Mouse (Mus musculus): ENCODE measurements around the gene Foxa2. TPM values are rescaled to one million over a fixed set of nuclear protein-coding genes. Genes with fewer than 3 reads are reported as not detected.

The Foxa2 gene
- polyA plus RNA-seq (2014; fragmentation: Nextera tagmentation; extraction: Ambion mirVana): 0.24 TPM in 1 of 2 replicates, not detected in the other

GRCm38 (mm10) chr2:148046799-148047165, at the start of gene Foxa2:
TSS of gene Foxa2 (minus strand) at chr2:148046969.
- Histone ChIP-seq H3K4me2 (ENCODE audit: low read length) (peak within 1 kb of the TSS; percentile 75), H3K4me3 (ENCODE audit: control insufficient read depth in 1 of 2, insufficient read depth in 1 of 2, low read depth in 1 of 2, low read length in 2 of 2) (peak within 1 kb of the TSS; percentile 40 to 48), H3K4me1 (ENCODE audit: control insufficient read depth in 2 of 2, insufficient read depth in 2 of 2, low read length in 2 of 2) (peaks cover 13 to 26% of the 10 kb centered on the region in 2 experiments; a peak in 3 of 4 replicates), H3K27me3 (ENCODE audit: control insufficient read depth, insufficient read depth, low read length) (peaks cover 100% of the 10 kb centered on the region), H3K27ac (replicated peaks in 1 of 2; ENCODE audit: control insufficient read depth in 1 of 2, insufficient read depth in 1 of 2, low read depth in 2 of 2, low read length in 2 of 2) (no peak within 1 kb of the TSS), H3K36me3 (ENCODE audit: control insufficient read depth, insufficient read depth, low read length) (no peaks in the 10 kb centered on the region), H3K9ac (ENCODE audit: low read length) (0 out of 2 replicates have a peak within 1 kb of the TSS, but pooled peaks have one; percentile 5), H3K9me3 (ENCODE audit: control insufficient read depth, low read length) (no peaks in the 10 kb centered on the region)
- no peak for ATAC-seq (ENCODE audit: insufficient number of reproducible peaks, insufficient read depth, low FRiP score, low read depth)
- 3% methylated on average over 19 of the region's 19 CpGs for WGBS

DNA sequence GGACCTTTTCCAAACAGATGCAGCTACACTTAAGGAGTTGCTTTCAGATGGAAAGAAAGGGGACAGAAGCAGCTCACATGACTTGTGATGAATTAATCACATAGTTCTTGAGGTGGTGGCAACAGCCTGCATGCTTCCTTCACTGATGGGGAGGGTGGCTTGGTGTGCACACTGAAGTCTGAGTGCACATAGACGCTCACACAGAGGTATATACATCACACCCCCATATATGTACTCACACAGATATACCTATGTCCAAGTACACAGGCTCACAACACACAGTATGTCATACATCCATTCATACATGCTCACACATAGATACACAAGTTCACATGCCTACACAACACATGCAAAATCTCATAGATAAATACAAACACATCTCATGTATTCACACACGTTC, 45.3 kb upstream of the Foxa2 start:
- Histone ChIP-seq H3K27me3 (ENCODE audit: control insufficient read depth, insufficient read depth, low read length) (no peaks in the 10 kb centered on the region), H3K9ac (ENCODE audit: low read length) (no peak overlapping the region), H3K4me2 (ENCODE audit: low read length) (no peak overlapping the region), H3K36me3 (ENCODE audit: control insufficient read depth, insufficient read depth, low read length) (no peaks in the 10 kb centered on the region), H3K4me3 (ENCODE audit: control insufficient read depth in 1 of 2, insufficient read depth in 1 of 2, low read depth in 1 of 2, low read length in 2 of 2) (no peak overlapping the region), H3K9me3 (ENCODE audit: control insufficient read depth, low read length) (no peaks in the 10 kb centered on the region), H3K27ac (replicated peaks in 1 of 2; ENCODE audit: control insufficient read depth in 1 of 2, insufficient read depth in 1 of 2, low read depth in 2 of 2, low read length in 2 of 2) (no peak overlapping the region), H3K4me1 (ENCODE audit: control insufficient read depth in 2 of 2, insufficient read depth in 2 of 2, low read length in 2 of 2) (no peaks in the 10 kb centered on the region)
- no peak for ATAC-seq (ENCODE audit: insufficient number of reproducible peaks, insufficient read depth, low FRiP score, low read depth)
- 69% methylated on average over 2 of the region's 2 CpGs for WGBS

DNA sequence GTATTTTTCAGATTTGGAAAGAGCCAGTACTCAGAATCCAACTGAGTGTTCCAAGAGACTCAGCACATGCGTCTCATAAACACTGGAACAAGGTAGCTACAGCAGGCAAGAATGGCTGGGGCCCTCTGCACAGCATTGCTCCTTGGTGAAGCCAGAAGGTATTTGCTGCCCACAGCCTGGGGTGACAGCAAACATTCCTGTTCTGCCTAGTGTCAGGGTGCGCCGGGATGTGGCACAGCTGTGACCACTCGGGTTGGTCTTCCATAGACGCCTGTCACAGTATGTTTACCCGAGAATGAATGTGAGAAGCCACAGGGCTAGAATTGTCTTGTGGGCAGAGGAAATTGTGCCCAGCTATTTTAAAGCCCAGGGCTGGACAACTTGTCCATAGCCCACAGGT, 44.9 kb upstream of the Foxa2 start:
- WGBS: 32% methylated on average over 6 of the region's 6 CpGs
- Histone ChIP-seq H3K27ac (replicated peaks in 1 of 2; ENCODE audit: control insufficient read depth in 1 of 2, insufficient read depth in 1 of 2, low read depth in 2 of 2, low read length in 2 of 2) (no peak overlapping the region), H3K4me2 (ENCODE audit: low read length) (no peak overlapping the region), H3K36me3 (ENCODE audit: control insufficient read depth, insufficient read depth, low read length) (no peaks in the 10 kb centered on the region), H3K27me3 (ENCODE audit: control insufficient read depth, insufficient read depth, low read length) (no peaks in the 10 kb centered on the region), H3K4me1 (ENCODE audit: control insufficient read depth in 2 of 2, insufficient read depth in 2 of 2, low read length in 2 of 2) (no peaks in the 10 kb centered on the region), H3K9ac (ENCODE audit: low read length) (no peak overlapping the region), H3K4me3 (ENCODE audit: control insufficient read depth in 1 of 2, insufficient read depth in 1 of 2, low read depth in 1 of 2, low read length in 2 of 2) (no peak overlapping the region), H3K9me3 (ENCODE audit: control insufficient read depth, low read length) (no peaks in the 10 kb centered on the region)
- no peak for ATAC-seq (ENCODE audit: insufficient number of reproducible peaks, insufficient read depth, low FRiP score, low read depth)

DNA sequence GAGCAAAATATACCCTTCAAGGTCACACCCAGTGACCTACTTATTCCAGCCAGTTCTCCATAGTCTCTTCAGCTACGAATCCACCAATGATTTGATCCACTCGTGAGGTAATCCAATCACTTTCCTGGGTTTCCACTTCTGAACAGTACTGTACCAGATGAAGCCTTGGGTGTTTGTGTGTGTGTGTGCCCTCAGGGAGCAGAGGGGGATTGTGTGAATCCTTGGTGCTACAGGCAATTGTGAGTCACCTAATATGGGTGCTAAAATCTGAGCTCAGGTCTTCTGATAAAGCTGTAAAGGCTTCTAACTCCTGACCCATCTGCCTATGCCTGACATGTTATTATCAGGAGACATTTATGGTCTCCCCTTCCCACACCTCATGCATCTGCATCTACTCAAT, 43.3 kb upstream of the Foxa2 start:
- Histone ChIP-seq H3K36me3 (ENCODE audit: control insufficient read depth, insufficient read depth, low read length) (no peaks in the 10 kb centered on the region), H3K4me1 (ENCODE audit: control insufficient read depth in 2 of 2, insufficient read depth in 2 of 2, low read length in 2 of 2) (no peaks in the 10 kb centered on the region), H3K9ac (ENCODE audit: low read length) (no peak overlapping the region), H3K4me3 (ENCODE audit: control insufficient read depth in 1 of 2, insufficient read depth in 1 of 2, low read depth in 1 of 2, low read length in 2 of 2) (no peak overlapping the region), H3K27ac (replicated peaks in 1 of 2; ENCODE audit: control insufficient read depth in 1 of 2, insufficient read depth in 1 of 2, low read depth in 2 of 2, low read length in 2 of 2) (no peak overlapping the region), H3K9me3 (ENCODE audit: control insufficient read depth, low read length) (no peaks in the 10 kb centered on the region), H3K27me3 (ENCODE audit: control insufficient read depth, insufficient read depth, low read length) (no peaks in the 10 kb centered on the region), H3K4me2 (ENCODE audit: low read length) (no peak overlapping the region)
- no peak for ATAC-seq (ENCODE audit: insufficient number of reproducible peaks, insufficient read depth, low FRiP score, low read depth)
- 81% methylated on average over 2 of the region's 2 CpGs for WGBS

DNA sequence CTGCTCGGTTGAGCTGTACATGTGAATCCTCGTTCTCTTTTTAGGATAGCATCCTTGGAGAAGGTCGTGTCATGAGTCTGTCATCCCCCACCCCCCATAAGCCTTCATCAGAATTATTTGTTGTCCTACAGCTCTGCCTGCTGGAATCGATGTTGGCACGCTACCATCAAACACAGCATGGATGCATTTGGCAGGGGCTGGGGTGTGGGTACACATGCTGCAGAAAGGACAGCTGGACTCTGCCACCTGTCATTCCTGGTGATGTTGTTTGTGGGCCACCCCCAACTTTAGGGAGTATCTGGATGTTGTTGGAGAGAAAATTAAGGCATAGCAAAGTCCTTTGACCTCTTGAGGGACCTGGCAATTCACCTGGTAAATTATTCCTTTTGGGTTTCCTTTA, 38.8 kb upstream of the Foxa2 start:
- Histone ChIP-seq H3K27ac (replicated peaks in 1 of 2; ENCODE audit: control insufficient read depth in 1 of 2, insufficient read depth in 1 of 2, low read depth in 2 of 2, low read length in 2 of 2) (no peak overlapping the region), H3K27me3 (ENCODE audit: control insufficient read depth, insufficient read depth, low read length) (no peaks in the 10 kb centered on the region), H3K4me3 (ENCODE audit: control insufficient read depth in 1 of 2, insufficient read depth in 1 of 2, low read depth in 1 of 2, low read length in 2 of 2) (no peak overlapping the region), H3K4me1 (ENCODE audit: control insufficient read depth in 2 of 2, insufficient read depth in 2 of 2, low read length in 2 of 2) (peaks cover 0 to 3% of the 10 kb centered on the region in 2 experiments; a peak in 2 of 4 replicates), H3K9me3 (ENCODE audit: control insufficient read depth, low read length) (no peaks in the 10 kb centered on the region), H3K4me2 (ENCODE audit: low read length) (no peak overlapping the region), H3K9ac (ENCODE audit: low read length) (no peak overlapping the region), H3K36me3 (ENCODE audit: control insufficient read depth, insufficient read depth, low read length) (no peaks in the 10 kb centered on the region)
- ATAC-seq (ENCODE audit: insufficient number of reproducible peaks, insufficient read depth, low FRiP score, low read depth): no peak
- WGBS: 55% methylated on average over 5 of the region's 5 CpGs

DNA sequence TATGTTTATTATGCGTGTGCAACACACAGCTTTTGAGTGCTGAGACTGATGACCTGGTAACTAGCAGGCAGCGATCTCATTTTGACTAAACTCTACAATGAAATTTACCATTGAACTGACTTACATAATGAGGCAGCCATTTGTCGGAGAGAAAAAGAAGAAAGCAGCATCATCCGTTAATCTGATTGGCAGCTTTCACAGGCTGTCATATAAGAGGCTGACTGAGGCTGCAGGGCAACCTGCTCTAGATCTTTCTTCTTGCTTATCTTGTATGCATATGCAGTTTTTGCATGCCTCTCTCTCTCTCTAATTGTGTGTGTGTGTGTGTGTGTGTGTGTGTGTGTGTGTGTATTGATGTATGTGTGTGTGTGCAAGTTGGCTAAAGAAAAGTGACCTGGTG, 38.4 kb upstream of the Foxa2 start:
- Histone ChIP-seq H3K27me3 (ENCODE audit: control insufficient read depth, insufficient read depth, low read length) (no peaks in the 10 kb centered on the region), H3K9me3 (ENCODE audit: control insufficient read depth, low read length) (no peaks in the 10 kb centered on the region), H3K27ac (replicated peaks in 1 of 2; ENCODE audit: control insufficient read depth in 1 of 2, insufficient read depth in 1 of 2, low read depth in 2 of 2, low read length in 2 of 2) (no peak overlapping the region), H3K4me1 (ENCODE audit: control insufficient read depth in 2 of 2, insufficient read depth in 2 of 2, low read length in 2 of 2) (peaks cover 0 to 3% of the 10 kb centered on the region in 2 experiments; a peak in 2 of 4 replicates), H3K36me3 (ENCODE audit: control insufficient read depth, insufficient read depth, low read length) (no peaks in the 10 kb centered on the region), H3K4me3 (ENCODE audit: control insufficient read depth in 1 of 2, insufficient read depth in 1 of 2, low read depth in 1 of 2, low read length in 2 of 2) (no peak overlapping the region), H3K4me2 (ENCODE audit: low read length) (no peak overlapping the region), H3K9ac (ENCODE audit: low read length) (no peak overlapping the region)
- WGBS: 37% methylated on average over 4 of the region's 4 CpGs
- ATAC-seq (ENCODE audit: insufficient number of reproducible peaks, insufficient read depth, low FRiP score, low read depth): no peak

DNA sequence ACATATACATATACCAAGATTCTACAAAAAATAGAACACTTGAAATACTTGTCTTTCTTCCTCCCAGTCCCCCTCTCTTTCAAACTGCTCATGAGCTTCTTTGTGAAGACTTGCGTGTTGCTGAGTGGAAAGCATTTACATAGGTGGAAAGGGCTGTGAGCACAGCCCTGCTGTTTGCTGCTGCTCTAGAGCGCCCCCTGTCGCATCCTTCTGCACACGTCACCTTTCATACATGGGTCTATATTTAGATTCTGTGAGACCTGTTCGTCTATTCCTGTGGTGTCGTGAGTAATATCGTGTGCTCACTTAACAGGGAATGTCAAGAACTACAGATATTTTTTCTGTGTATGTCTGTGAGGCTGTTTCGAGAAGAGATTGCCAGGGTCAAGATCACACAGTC, 35.5 kb upstream of the Foxa2 start:
- ATAC-seq (ENCODE audit: insufficient number of reproducible peaks, insufficient read depth, low FRiP score, low read depth): peak; percentile 54; the same call in 1 of the 2 replicates
- H3K4me1 ChIP-seq (ENCODE audit: control insufficient read depth in 2 of 2, insufficient read depth in 2 of 2, low read length in 2 of 2): peaks cover 0 to 3% of the 10 kb centered on the region in 2 experiments; a peak in 2 of 4 replicates
- H3K9me3 ChIP-seq (ENCODE audit: control insufficient read depth, low read length): no peaks in the 10 kb centered on the region
- H3K27me3 ChIP-seq (ENCODE audit: control insufficient read depth, insufficient read depth, low read length): no peaks in the 10 kb centered on the region
- no peaks in the 10 kb centered on the region for H3K36me3 ChIP-seq (ENCODE audit: control insufficient read depth, insufficient read depth, low read length)
- no peak overlapping the region for H3K4me3 ChIP-seq (ENCODE audit: control insufficient read depth in 1 of 2, insufficient read depth in 1 of 2, low read depth in 1 of 2, low read length in 2 of 2)
- no peak overlapping the region for H3K27ac ChIP-seq (replicated peaks in 1 of 2; ENCODE audit: control insufficient read depth in 1 of 2, insufficient read depth in 1 of 2, low read depth in 2 of 2, low read length in 2 of 2)
- no peak overlapping the region for H3K4me2 ChIP-seq (ENCODE audit: low read length)
- H3K9ac ChIP-seq (ENCODE audit: low read length): no peak overlapping the region
- whole genome bisulfite sequencing: 8% methylated on average over 8 of the region's 8 CpGs

DNA sequence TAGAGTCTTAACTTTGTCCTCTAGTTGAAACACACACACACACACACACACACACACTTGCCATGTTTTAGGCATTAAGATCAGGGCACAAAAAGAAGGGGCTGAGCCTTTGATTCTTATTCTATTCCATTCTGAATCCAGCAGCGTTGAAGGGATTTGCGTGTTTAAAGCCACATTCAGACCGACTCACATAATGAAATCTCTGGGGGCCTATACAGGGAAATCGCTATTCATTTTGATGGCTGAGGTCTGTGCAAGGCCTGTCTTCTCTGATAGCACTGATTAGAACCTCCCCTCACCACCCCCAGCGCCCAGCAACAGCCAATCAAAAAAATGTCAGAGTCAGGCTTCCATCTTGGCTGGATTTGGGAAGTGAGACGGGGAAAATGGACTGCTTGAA, 13.9 kb upstream of the Foxa2 start:
- 72% methylated on average over 6 of the region's 6 CpGs for WGBS
- Histone ChIP-seq H3K36me3 (ENCODE audit: control insufficient read depth, insufficient read depth, low read length) (no peaks in the 10 kb centered on the region), H3K4me3 (ENCODE audit: control insufficient read depth in 1 of 2, insufficient read depth in 1 of 2, low read depth in 1 of 2, low read length in 2 of 2) (no peak overlapping the region), H3K4me1 (ENCODE audit: control insufficient read depth in 2 of 2, insufficient read depth in 2 of 2, low read length in 2 of 2) (no peaks in the 10 kb centered on the region), H3K27ac (replicated peaks in 1 of 2; ENCODE audit: control insufficient read depth in 1 of 2, insufficient read depth in 1 of 2, low read depth in 2 of 2, low read length in 2 of 2) (no peak overlapping the region), H3K27me3 (ENCODE audit: control insufficient read depth, insufficient read depth, low read length) (no peaks in the 10 kb centered on the region), H3K9ac (ENCODE audit: low read length) (no peak overlapping the region), H3K9me3 (ENCODE audit: control insufficient read depth, low read length) (no peaks in the 10 kb centered on the region), H3K4me2 (ENCODE audit: low read length) (no peak overlapping the region)
- no peak for ATAC-seq (ENCODE audit: insufficient number of reproducible peaks, insufficient read depth, low FRiP score, low read depth)
